Mouse (Mus musculus) thymus, adult 2 months (tissue): ENCODE measurements around the gene Mtm1.

Source experiments
- CTCF ChIP-seq: fragments of 200-500 bp; IDR thresholded peaks from 2 replicates; pipeline ENCODE4 v1.5.1; 2012; ENCODE audit warnings: mild to moderate bottlenecking, control low read depth, low read length, moderate library complexity, borderline replicate concordance; ENCODE audit not compliant: control insufficient read depth, poor library complexity, insufficient read depth; ENCODE audit errors: extremely low read depth
- POLR2A ChIP-seq: fragments of 200-500 bp; IDR thresholded peaks from 2 replicates; pipeline ENCODE4 v1.6.1; 2012; ENCODE audit warnings: mild to moderate bottlenecking, low read length, control low read depth, moderate library complexity; ENCODE audit not compliant: control insufficient read depth, poor library complexity, insufficient read depth; ENCODE audit errors: extremely low read depth

DNA sequence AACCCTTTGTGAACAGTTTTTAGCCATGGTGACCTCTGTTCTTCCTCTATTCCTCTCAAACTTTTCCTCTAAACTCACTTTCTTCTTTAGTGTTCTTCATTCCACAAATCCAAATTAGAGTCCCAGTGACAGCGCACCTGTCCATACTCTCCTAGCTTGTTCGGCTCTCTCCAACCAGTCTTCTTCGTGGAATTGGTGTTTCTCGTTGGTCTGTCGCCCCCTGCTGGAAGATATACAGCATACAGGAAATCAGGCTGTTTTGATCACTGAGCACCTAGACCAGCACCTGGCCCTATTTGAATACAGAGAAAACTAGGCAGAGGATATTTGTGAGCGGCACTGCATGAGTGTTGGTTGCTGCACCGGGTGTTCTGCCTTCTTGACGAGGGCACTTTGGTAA, 100.7 kb downstream of the Mtm1 start:
- TF ChIP-seq CTCF: no peak
- TF ChIP-seq POLR2A: no peak
